Mouse (Mus musculus) T-helper 1 cell (primary cell): ENCODE measurements around the gene Cdc42bpb.

Source experiments
- in situ Hi-C: fragments of 300-600 bp; cut with MboI, MseI; formaldehyde crosslinking; loops from one replicate; pipeline ENCODE4 v1.15.1; 2025; ENCODE audit warnings: high pct_unique_total_duplicates

The Cdc42bpb gene

GRCm38 (mm10) chr12:111377376-111377973 is at the start of gene Cdc42bpb:
TSS of gene Cdc42bpb (minus strand) at chr12:111377718.
- in situ Hi-C loops: no loop called here

- in situ Hi-C loops: no loop called here
Observed at GRCm38 (mm10) chr12:111425789-111426460, 48.4 kb upstream of the Cdc42bpb start.

DNA sequence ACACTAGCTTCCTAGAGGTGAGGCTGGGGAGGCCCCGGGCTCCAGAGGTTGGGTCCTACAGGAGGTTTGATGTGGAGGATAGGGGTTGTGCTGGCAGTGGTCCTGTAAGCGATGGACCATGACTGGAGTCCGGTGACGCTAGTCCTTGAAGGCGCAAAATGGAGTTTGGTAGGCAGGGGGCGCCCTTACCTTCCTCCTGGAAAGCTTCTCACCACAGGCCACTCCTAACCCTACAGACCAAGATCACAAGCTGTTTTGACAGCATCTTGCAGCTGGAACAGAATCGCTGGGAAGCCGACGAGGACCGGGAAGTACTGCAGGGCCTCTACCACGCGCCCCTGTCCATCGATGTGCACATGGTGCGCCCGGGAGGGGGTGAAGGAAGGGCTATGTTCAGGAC is 47.7 kb upstream of the Cdc42bpb start:
- in situ Hi-C loops: no loop called here

- in situ Hi-C loops: no loop called here
Observed at GRCm38 (mm10) chr12:111424547-111424946, 47.0 kb upstream of the Cdc42bpb start.

DNA sequence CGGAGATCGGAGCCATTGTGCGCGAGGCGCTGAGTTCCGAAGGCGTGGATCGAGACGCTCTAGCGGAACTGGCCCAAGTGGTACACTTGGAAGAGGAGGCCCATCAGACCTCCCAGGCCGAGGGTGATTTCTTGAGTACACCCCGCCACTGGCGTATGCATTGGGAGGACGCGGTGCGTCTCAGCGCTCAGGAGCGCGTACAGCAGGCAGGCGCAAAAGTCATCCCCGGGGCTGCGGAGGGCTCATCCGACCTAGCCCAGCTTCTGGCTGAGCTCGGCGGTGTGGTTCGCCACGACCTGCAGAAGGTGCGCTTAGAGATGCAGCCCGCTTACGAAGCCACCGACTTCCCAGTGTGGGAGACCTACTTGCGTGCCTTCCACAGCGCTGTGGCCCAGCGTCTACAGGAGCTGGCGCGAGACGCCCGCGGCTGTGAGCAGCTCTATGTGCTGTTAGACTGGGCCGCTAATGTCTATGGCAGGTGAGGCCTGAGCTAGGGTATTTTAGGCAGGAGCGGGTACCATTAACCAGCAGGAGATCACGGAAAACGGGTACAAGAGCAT is 46.1 kb upstream of the Cdc42bpb start:
- in situ Hi-C loops: no loop called here

DNA sequence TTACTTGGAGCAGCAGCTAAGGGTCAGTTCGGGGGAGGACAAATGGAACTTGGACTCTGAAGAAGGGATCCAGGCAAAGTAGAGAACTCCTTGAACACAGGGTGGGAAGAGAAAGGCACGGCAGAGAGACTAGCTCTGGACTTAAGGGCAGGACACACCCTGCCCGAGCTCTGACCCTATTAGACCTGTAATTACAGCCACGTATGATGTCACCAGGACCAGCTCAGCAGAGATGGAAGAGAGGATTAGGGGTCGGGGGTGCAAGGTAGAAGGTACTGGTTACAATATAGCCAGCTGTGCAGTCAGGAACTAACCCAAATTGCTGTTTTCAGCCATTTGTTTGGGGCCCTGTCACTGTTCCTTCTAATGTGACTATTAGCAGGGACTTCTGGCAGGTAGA is 45.3 kb upstream of the Cdc42bpb start:
- in situ Hi-C loops: no loop called here

DNA sequence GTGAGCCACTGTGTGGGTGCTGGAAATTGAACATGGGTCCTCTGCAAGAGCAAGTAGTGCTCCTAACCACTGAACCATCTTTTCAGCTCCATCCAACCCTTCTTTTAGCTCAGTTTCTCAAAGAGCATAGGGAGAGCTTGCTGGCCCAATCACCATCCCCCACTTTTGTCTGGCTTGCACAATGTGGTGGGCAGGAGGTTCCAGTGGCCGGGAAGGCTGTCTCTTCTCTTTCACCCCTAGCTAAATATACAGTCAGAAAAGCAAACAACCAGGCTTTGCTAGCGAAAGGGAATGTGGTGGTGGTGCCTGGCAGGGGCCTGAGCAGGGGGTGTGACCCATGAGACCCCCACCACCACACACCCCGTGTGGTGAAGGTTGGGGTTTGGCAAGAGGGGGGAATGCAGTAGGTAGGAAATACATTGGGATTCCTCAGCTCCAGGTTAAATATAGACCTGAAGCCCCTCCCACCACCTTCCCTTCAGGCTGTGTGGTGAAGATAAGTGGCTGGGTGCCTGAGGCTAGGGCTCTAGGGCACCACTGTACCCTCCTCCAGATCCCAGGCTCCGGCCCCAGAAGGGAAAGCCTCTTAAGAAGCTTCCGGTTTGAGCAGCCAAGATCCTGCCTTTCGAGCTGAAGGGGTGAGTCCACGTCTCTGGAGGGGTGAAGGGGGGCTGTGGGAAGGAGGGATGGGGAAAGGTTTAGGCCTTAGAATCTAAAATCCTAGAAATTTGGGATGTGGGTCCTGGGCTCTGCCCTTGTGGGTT is 43.6 kb upstream of the Cdc42bpb start:
- in situ Hi-C loops: no loop called here

GRCm38 (mm10) chr12:111419918-111420317 is 42.4 kb upstream of the Cdc42bpb start:
- in situ Hi-C loops: no loop called here

DNA sequence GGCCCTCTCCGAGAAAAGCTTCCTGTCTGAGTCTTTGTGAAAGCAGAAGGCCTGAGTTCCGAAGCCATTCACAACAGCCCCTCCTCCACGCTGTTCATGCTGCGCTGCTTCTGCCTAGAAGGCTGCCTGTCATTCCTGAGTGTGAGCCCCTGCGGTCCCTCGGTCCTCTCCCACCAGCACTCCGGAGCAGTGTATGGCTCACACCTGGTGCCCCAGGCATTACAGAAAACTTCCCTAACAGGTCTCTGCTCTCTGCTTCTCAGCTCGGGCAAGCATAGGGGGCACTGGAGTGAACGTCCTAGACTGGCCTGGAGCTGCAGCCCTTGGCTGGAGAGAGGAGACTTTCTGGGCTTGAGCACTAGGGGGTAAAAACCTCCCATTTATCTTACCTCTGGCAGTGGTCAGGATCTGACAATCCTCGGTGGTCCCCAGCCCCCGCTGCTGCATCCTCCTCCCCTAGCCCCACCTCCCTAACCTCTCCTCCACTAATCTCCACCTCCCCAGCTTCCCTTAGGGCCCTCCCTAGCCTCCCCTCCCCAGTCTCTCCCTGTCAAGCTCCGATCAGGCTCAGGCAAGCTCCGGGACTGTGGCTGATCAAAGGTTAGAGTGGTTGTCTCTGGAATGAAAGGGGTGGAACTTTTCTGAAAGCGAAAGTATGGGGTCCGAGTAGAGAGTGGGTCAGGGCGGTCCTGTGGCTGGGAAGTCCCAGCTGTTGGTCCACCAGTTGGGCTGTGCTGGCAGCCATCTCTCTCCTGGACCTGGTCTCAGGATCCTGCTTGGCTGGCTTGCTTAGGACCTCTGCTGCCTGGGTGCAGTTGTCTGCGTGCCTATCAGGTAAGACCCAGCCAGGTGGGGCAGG is 39.6 kb upstream of the Cdc42bpb start, which contains the start of gene Exoc3l4:
TSS of gene Exoc3l4 (plus strand) at position 97 of the 859 bp plus-strand sequence.
- in situ Hi-C loops: no loop called here

DNA sequence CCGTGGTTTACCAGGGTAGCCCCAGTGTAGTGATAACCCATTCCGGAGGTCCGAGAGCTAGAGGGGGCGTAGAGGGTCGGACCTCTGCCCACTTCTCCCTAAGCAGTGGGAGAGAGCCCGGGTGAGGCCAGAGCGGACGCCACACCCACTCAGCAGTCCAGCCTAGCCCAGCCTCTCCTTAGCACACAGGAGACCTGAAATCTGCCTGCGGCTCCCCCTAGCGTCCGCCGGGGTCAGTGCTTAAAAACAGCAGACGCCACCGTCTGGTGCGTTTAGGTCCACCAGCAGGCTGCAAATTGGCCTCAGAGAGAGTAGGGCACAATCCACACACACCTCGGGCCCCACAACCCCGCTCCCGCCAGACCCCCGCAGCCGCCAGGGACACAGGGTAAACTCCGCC is 35.8 kb upstream of the Cdc42bpb start:
- in situ Hi-C loops: no loop called here

- in situ Hi-C loops: no loop called here
Observed at GRCm38 (mm10) chr12:111412581-111413284, 35.2 kb upstream of the Cdc42bpb start.

DNA sequence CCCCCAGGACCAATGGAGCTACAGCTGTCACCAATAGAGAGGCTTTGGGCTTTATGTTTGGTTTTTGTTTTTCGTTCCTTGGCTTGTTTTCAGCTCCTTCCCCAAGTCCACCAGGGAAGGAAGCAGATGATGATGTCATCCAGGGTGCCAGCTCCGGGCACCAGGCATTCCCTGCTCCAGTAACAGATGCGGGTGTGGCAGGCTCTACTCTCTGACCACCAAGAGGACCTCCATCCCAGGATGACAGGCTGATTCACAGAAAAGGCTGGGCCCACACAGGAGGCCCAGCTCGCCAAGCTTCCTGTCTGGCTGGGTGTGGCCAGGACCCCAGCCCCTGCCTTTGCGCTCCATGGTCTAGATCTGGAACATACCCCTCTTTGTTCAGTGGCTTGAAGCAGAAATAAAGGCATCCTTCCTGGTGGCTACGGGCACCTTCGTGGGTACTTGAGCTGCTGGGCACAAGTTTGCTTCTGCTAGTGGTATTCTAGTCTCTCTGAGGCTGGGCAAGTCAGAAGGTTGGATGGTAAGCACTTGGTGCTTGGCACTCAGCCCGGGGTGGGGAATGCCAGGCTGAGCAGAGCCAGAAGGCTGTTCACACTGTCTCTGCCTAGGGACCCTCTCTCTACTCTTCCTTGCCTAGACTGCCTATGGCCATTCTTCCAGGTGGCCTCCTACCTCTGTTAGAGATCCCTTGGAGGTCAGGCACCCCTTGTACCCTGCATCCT is 34.3 kb upstream of the Cdc42bpb start:
- in situ Hi-C loops: no loop called here

GRCm38 (mm10) chr12:111409583-111409982 is 32.1 kb upstream of the Cdc42bpb start:
- in situ Hi-C loops: no loop called here

- in situ Hi-C loops: no loop called here
Observed at GRCm38 (mm10) chr12:111406622-111407021, 29.1 kb upstream of the Cdc42bpb start, which contains the start of gene Lbhd2. TSS of gene Lbhd2 (plus strand) at chr12:111406809.

GRCm38 (mm10) chr12:111404880-111405279 is 27.4 kb upstream of the Cdc42bpb start:
- in situ Hi-C loops: no loop called here

DNA sequence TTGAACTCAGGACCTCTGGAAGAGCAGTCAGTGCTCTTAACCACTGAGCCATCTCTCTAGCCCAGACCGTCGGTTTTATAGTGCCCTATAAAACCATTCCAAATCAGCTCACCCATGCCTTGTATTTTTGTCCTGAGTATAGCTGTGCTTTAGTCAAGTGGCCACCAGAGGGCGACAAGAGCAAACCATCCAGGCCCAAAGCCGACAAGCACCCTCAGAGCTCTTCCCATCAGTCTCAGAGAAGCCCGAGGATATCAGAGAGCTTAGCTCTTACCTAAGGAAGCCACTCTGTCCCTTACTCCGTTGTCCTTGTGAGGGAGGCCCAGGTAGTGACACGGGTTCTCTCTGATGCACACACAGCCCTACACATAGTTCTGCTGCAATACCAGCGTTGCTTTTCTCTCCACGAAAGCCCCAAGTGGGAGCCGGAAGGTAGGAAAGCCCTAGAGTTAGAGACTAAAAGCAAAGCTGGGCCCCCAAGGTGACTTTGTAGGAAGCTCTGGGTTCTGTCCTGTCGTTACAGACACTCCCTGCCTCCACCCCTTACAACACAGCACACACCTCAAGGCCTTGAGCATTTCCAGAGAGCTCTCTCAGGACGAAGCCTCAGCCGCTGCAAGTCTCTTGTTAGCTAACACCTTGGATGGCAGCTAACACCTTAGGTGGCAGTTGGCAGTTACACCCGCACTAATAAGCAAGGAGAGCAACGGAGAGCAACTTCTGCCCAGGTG is 24.1 kb upstream of the Cdc42bpb start:
- in situ Hi-C loops: no loop called here

DNA sequence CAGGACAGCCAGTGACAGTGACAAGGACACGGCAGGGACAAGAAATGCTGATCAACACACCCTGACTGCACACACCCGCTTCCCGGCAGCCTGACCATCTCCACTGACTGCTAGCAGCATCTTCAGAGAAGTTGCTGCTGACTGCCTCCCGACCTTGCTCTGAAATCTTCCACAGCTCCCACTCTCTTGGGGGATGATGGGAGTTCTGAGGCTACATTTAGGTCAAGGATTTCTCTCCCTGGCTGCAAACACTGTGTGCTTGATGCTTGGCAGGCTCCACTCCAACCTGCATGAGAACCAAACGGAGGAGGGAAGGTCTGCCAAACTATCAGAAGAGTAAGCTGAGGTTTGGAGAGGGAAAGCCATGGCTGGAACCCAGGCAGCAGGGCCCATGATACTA is 19.5 kb upstream of the Cdc42bpb start:
- in situ Hi-C loops: no loop called here

DNA sequence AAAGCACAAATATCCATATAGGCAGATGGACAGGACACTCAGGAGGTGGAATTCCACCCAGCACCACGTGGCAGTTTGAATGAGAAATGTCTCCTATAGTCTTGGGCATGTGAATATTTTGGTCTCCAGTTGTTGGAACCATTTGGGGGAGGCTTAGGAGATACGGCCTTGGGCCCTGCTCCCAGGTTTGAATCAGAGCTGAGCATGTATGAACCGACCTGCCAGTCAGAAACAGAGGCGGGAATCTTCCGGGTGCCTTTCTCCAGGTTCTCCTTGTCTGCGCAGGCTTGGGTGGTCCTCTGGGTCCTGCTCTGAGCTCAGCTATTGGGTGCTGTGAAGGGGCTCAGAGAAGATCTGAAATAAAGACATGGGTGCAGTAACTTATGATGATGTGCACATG is 16.5 kb upstream of the Cdc42bpb start:
- in situ Hi-C loops: no loop called here

- in situ Hi-C loops: no loop called here
Observed at GRCm38 (mm10) chr12:111387146-111387545, 9.6 kb upstream of the Cdc42bpb start.
